Mouse (Mus musculus) 3T3-L1 (cell line): ENCODE results near the gene Itpr1.

Experiments
- DNase-seq: peaks from one replicate; pipeline ENCODE4 v3.0.0-alpha.2; 2015; ENCODE audit warnings: low read depth, low spot score

The Itpr1 gene

DNA sequence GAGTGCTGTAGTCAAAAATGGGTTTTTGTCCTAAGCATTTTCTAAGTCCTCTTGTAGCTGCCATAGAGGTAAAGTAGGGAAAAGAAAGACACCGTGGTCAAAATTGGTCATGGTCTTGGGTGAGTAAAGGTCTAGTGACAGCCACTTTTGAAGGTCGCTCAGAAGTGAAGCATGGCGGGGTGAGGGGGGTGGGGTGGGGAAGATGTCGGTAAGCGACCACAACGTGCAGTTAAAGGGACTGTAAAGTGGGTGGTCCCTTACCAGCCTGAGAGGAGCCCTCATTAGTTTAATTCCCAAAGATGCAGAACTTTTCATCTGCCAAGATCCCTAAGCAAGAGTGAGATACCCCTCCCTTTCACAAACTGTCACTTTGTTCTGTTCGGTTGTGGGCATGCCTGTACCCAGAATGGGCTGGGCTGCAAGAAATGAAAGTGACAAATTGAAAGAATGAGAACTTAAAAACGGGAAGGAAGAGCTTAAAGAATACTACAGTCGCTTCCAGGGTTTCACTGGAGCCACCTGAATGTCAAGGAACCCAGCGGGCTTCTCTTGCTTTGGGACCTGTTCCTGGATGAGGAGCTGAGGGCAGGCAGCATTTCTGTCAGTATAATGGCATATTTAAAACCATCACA is 1.5 kb downstream of the Itpr1 start:
- no peak for DNase-seq

GRCm38 (mm10) chr6:108216091-108216490 is 3.2 kb downstream of the Itpr1 start:
- no peak for DNase-seq

DNA sequence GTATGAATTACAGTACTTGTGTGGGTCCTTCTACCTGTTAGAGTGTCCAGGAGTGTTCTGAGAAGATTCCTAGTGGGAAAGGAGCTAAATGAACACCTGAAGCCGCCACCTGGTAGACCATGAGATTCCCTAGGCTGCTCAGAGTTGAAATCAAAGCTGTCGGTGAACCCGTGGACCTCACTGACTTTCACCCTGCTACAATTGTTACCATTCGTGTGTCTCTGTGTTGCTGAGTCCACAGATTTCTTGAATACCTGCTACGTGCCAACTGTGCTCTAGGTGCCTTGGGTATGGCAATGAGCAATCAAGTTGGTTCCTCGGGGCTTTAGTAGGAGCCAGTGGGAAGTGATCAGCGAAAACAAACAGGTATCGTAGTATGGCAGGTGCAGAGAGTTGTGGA is 3.9 kb downstream of the Itpr1 start:
- no peak for DNase-seq

DNA sequence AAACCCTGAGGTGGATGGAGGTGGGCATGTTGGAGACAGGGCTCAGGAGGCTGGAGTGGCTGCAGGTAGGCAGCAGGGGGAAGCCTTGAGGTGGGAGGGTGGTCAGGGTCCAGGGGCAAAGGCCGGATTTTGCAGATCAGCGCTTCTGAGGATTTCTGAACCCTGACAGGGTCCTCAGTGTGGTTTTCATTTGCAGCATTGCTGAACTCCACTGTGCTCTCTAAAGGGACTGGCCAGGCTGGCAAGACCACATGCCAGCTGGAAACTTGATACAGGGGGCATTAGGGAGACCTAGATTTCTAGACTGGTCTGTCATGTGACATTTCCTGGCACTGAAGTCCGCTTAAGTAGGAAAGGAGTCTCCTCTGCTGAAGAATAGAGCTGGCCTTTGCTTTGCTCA is 5.1 kb downstream of the Itpr1 start:
- no peak for DNase-seq

DNA sequence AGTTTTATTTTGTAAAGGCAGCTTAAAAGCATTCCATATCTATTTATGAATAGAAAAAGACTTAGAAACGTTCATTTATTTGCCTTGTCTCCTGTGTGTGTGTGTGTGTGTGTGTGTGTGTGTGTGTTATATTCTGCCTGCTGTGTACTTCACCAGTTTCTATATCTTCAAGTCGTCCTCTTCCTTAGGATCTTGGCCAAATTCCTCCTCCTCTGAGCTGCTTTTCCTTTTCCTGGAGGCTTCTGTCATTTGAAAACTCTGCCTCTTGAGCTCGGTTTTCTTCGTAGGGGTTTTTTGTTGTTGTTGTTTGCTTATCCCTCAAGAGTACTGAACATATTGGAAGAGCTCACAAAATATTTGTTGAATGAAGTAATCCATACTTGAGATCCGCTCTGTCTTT is 9.5 kb downstream of the Itpr1 start:
- no peak for DNase-seq

- DNase-seq, result no peak
These were observed 10.0 kb downstream of the Itpr1 start for GRCm38 (mm10) chr6:108222875-108223274.

- no peak for DNase-seq
These were observed 11.5 kb downstream of the Itpr1 start for GRCm38 (mm10) chr6:108224361-108224760.

- no peak for DNase-seq
These were observed 12.1 kb downstream of the Itpr1 start for GRCm38 (mm10) chr6:108225027-108225426.

DNA sequence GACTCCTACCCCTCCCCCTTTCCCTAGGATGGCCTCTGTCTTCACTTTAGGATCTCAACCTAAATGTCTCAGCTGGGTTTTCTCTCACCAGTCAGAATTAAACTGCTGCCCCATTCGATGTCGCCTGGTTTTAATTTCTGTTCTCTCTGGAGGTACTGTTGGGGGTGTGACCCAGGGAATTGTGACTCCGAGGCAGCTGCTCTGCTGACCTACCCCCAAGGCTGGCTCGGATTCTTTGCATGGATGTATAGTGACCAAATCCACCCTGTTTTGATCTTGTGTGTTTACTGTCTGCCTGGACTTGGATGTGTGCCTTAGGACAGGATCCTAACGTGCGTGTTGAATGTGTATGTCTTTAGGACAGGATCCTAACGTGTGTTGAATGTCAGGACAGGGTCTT is 13.3 kb downstream of the Itpr1 start:
- DNase-seq, result no peak

DNA sequence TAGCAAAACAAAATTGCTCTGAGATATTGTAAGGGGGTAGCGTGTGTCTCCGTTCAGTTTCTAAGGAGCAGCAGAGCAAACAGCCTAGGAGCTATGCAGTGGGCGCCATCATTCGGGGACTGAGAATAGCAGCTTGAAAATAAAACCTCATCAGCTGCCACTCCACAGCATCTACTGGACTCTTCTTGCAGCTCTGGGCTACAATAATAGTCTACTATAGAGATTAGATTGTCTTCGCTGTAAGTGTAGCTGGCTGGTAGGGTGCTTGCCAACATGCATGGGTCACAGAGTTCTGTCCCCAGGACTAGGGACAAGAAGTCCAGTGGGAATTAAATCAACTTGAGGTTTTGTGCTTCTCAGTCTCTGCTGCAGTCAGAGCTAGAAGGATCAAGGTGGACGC is 14.6 kb downstream of the Itpr1 start:
- DNase-seq, result no peak

DNA sequence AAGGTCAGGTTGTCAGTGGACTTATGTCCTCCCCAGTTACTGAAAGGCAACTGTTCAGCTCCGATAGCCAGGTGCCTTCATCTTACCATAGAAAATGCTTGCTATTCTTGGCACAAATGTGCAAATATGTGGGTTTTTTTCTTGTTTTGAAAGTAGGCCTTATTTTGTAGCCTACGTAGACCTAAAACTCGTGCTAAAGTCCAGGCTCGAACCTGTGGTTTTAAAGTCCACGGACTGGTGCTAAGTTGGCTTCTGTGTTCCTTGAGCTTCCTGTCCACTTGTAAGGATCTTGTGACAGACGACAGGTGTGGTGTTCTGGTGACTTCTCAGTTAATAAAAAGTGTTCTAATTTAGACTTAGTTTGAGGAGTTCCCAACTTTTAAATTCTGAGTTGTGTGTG is 15.2 kb downstream of the Itpr1 start:
- DNase-seq, result no peak

- no peak for DNase-seq
These were observed 15.7 kb downstream of the Itpr1 start for GRCm38 (mm10) chr6:108228601-108229000.

DNA sequence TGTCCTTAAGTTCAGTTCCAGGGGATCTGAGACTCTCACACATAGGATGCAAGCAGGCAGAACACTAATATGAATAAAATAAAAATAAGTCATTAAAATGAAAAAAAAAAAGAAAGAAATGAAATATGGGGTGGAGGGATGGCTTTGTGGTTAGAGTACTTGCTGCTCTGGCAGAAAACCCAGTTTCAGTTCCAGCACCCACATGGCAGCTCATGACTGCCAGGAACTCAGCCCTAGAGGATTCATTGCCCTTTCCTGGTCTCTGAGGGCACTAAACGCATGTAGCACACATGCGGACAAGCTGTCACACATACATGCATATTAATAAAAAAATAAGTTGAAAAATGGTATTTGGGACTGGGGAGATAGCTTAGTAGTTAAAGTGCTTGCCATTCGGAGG is 17.7 kb downstream of the Itpr1 start:
- no peak for DNase-seq

DNA sequence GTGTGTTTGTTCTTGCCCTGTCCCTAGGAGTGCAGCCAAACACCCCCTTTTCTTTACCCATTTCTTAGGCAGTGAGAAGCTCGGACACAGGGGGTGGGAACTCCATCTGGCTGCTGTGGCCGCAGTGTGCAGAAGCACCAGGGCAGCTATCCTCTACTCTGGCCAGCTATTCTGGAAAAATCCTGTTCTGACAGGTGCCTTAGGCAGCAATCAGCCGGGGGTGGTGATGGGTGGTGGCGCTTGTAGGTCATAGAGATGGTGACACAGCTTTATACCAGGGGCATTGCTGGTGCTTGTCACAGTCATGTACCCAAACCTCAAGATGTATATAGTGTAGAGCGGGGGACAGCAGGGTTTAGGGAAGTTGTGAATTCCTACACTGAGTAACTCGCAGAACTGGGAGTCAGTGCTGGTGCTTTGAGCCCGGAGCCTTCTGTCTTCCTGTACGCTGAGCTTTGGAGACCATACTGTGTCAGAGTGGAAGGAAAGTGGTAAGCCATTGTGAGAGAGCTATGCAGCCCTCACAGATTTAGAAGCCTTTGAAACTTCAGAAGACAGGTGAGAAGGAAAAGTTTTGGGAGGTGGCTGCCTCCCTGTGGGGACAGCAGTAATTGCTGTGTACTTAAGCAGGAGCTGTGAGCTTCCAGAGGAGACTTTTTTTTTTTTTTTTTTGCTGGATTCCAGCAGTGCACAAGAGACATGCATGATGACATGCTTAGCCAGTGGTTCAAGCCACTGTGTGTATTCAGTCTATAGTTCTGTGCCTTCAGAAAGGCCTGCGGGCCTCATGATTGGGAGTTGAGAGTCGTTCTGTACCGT is 19.2 kb downstream of the Itpr1 start:
- DNase-seq, result peak; percentile 35

DNA sequence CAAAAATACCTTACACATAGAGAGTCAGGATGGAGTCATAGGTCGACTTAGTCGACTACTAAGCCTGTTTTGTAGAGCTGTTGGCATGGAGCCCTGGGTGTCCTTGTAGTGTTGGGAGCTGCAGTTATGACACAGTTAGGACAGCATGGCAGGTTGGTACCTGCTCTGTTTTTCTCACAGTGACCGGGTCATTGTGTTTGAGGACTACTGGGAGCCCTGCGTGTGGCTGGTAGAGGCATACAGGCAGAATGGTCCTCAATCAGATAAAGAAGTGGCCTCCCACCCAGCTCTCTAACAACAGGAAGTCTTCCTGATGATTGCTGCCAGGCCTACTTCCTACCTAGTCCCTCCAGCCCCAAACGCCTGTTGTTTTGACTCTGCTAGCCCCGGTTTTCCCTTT is 20.2 kb downstream of the Itpr1 start:
- no peak for DNase-seq

DNA sequence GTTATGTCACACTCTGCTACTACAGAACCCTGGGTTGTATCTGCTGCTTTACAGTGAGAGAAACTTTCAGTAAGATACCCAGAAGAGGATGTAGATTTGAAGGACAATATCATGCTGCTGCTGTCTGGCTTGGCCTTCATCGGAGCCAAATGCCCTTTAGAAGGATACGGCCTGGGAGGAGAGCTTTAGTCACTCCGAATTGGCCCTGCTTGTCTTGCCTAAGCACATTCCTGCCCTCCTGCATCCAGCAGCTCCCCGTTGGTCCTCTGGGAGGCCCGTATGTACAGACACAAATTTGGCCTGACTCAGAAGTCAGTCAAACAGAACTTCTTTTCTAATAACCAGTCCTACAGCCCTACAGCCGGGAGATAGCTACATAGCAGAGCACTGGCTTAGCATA is 21.6 kb downstream of the Itpr1 start:
- peak; percentile 17 for DNase-seq

- DNase-seq, result no peak
These were observed 22.8 kb downstream of the Itpr1 start for GRCm38 (mm10) chr6:108235680-108236123.

GRCm38 (mm10) chr6:108236411-108236921 is 23.6 kb downstream of the Itpr1 start:
- no peak for DNase-seq

- no peak for DNase-seq
These were observed 24.1 kb downstream of the Itpr1 start for GRCm38 (mm10) chr6:108236996-108237395.

DNA sequence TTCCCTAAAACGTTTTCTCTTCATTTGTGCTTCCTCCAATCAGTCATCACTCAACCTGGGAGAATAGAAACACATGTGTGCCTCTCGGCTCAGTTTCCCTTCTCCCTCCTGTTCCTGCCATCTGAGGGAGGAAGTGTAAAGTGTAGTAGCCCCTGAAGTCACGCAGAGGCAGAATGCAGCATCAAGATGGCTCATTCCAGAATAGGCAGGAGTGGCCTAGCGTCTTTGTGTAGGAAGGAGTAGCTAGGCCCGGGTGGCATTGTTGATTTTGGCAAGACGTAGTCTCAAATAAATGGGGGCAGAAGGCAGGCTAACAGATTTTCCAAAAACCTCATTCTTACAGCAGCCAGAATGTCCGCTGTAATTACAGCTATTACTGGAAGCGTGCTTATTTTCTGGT is 24.7 kb downstream of the Itpr1 start:
- no peak for DNase-seq

DNA sequence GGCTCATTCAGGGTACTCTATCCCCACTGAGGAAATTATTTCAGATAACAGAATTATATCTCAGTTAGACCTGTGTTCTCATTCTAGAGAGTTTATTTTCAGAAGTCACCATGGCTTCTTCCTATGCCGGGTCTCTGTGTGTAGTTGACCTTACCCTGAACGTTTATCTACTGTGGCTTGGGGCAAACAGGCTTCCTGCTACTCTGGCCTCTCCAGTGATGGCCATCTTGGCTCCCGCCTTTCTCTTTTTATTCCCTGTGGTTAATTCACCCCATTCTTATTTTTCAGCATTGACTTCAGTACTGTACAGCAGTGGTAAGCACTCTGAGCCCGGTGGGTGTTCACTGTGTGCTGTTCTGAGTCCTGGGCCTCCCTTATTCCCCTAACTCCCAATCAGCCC is 25.1 kb downstream of the Itpr1 start:
- DNase-seq, result no peak

DNA sequence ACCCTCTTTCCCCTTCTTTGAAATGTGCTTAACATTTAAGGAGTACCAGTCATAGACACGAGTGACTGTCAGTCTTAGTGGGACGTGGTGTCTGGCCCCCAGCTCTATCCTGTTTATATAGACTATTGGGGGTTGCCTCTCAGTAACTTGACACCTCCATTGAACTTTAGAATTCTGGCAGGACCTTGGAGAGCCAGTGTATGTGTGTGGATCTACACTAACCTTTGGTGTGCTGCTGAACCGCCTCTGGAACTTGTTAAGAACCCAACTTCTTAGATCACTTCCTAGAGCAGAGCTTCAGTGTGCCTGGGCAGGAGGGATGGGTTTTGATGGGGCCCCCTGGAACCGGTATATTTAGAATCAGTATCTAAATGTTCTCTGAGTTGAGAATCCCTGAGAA is 26.2 kb downstream of the Itpr1 start:
- no peak for DNase-seq

DNA sequence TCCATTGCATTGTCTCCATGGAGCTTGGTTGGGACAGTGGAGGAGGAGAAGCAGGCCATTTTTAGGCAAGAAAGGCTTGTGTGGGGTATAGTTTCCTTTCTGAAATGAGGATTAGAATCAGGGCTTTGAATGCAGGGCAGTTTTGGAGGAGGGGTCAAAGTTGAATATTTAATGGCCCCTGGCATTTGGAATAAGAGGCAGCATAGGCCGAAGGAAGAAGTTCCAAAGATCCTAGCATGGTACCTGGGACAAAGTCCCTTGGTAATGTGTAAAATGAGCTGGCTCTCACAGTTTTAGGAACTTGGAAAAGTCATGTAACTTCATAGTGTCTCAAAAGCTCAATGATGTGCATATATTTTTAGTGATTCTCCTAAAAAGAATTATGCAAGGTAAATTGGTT is 27.1 kb downstream of the Itpr1 start:
- no peak for DNase-seq
